Mouse (Mus musculus) T-cell, adult 2 months (primary cell): ENCODE results near the gene Rab40c.

Experiments
- DNase-seq: peaks from one replicate; pipeline ENCODE4 v3.0.0; 2022; ENCODE audit warnings: low spot score

The Rab40c gene

GRCm38 (mm10) chr17:25919144-25919785, at the start of gene Rab40c:
TSS of gene Rab40c (minus strand) at chr17:25919727.
- DNase-seq: peak; percentile 61

DNA sequence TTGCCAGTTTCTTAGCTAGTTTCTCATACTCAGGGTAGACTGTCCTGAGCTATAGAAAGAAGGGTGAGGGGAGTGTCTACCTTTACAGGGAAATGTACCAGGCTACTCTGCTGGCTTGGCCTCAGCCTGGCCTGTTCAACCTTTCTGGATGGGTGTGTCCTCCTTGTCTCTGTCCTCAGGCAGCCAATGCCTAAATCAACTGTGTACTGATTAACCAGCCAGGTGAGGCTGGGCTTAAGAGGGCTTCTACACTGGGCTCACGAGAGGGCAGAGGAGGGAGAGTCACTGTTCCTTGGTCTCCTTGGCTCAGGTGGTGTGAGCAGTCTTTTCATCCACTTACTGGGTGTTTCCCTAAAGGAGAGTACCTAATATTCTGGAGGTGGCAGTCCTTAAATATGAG, 48.6 kb upstream of the Rab40c start:
- no peak for DNase-seq

- DNase-seq: no peak
These were observed 48.1 kb upstream of the Rab40c start for GRCm38 (mm10) chr17:25967652-25968051.

GRCm38 (mm10) chr17:25964271-25964670, 44.7 kb upstream of the Rab40c start:
- no peak for DNase-seq

- DNase-seq: no peak
These were observed 42.9 kb upstream of the Rab40c start for GRCm38 (mm10) chr17:25962413-25962905.

DNA sequence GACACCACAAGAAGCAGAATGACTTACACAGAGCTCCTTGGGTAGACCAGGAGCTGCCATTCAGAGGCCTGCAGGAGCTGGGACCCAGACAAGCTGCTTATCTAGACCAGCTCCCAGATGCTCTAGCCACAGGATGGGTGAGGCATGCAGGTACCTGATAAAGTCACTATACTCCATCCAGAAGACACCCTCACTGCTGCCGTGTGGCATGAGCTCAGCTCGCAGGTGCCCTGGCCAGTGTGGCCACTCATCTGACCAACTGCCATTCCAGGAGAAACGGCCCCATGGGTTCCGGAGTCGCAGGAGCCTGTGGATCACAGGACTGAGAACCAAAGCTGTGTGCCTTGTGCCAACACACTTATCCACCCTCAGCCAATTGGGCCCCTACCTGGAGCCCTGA, 42.0 kb upstream of the Rab40c start:
- no peak for DNase-seq

DNA sequence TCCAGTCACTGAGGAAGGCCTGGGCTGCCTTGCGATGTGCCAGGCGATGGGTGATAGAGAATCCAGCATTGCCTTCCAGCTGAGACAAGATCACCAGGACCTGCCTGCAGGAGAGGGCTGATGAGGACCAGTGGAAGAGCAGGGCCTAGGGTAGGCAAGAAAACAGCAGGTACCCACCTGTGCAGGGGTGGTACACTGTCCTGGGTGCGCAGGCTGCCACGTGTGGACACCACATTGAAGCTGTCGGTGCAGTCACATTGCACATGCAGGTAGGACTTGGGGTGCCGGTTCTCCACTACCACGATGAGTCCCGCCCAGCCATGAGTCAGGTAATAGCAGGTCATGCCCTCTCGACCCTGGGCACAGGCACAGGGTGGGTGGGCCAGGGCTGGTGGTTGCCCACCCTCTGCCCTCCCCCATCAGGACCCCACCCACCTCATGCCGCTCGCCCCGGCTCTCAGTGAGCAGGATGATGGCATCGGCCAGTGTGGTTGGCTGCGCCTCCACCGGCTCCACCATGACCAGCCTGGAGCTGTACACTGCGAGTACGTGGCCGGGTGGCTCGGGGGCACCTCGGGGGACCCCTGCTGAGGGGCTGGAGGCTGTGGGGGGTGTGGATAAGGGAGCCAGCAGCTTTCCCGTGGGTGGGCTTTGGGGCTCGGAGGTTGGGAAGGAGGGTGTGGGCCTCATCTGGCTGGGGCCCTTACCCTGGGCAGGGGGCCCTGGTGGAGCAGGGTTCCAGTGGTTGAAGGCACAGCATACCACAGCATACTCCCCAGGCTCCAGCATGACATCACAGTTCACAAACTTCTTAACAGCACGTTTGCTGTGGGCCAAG, 40.3 kb upstream of the Rab40c start:
- DNase-seq: no peak

DNA sequence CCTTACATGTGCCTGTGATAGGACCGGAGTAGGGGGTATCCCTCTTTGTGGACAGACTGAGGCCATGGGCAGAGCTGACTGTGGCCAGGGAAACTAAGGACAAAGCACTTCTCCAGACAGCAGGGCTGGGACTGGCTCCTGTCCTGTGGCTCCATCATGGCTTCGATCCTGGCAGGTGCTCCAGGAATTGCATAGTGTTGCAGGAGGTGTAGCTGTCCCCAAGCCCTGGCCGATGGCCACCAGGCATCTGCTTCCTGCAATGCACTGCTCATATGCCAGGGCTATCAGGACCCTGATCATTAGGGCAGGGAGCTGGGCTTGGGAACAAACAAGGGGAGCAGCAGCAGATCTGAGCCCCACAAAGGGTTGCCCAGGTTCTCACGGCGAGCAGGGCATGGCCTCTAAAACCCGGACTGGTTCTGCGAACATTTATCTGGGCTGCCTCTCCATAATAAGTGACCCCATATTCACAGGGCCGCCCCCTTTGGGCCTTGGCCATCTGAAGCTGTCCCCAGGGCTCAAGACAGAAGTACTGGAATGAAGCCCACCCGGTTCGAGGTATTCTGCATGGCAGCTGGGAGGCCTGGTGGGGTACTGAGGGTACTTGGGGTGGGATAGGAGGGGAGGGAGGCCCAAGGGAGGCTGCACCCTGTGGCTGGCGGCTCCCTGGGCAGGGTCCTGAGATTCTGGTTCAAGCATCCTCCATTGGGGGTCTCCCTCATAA, 39.4 kb upstream of the Rab40c start:
- DNase-seq: no peak

- no peak for DNase-seq
These were observed 38.1 kb upstream of the Rab40c start for GRCm38 (mm10) chr17:25957586-25958051.

GRCm38 (mm10) chr17:25956631-25957030, 37.1 kb upstream of the Rab40c start:
- no peak for DNase-seq

GRCm38 (mm10) chr17:25956201-25956600, 36.7 kb upstream of the Rab40c start:
- no peak for DNase-seq

DNA sequence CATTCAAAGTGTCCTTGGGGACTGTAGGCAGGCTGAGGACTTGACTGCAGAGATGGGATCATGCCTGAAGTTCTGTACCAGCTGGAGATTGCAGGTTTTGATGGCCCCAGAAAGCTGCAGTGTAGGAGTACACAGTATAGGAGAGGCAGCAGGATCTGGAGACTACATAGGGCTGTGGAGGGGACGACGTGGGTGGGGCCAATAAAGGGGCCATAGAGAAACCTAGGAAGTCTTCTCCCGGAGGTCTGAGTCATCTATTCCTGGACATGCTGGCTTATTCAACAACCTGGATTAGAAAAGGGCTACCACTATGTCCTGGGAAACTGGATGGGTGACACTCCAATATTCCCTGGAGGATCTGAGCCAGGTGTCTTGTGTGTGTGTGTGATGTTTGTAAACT, 36.2 kb upstream of the Rab40c start:
- no peak for DNase-seq

DNA sequence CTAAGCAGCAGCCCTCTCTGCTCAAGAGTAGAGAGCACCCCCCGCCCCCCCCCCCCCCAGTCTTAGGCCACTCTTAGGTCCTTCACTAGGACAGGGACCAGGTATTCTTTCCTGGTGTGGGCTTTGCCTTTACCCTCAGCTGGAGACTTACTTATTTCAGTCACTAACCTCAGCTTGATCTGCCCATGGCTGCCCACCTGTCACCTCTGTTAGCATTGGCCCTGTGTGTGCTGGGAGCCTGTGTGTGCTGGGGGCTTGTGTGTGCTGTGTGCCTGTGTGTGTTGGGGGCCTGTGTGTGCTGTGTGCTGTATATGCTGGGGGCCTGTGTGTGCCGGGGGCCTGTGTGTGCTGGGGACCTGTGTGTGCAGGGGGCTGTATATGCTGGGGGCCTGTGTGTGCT, 35.1 kb upstream of the Rab40c start:
- DNase-seq: no peak

DNA sequence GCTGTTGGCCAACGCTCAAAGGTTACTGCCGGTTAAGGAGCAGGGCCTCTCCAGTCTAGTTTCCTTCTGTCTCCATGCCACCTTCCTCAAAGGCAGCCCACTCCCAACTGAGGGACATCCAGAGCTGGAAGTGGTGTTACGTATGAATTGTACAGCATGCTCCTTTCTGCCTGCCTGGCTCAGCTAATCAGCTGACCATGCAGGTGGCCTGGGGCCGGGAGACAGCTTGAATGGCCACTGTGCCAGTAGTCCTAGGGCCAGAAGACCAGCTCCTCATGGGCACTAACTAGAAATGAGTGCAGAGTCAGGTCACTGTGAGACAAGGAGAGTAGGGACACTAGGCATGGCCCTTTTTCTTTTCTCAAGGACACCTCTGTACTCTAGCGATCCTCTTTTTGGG, 33.6 kb upstream of the Rab40c start:
- no peak for DNase-seq

- no peak for DNase-seq
These were observed 32.5 kb upstream of the Rab40c start, which contains the start of gene A930017K11Rik for GRCm38 (mm10) chr17:25951803-25952623. TSS of gene A930017K11Rik (minus strand) at chr17:25952565.

- DNase-seq: no peak
These were observed 31.8 kb upstream of the Rab40c start for GRCm38 (mm10) chr17:25951225-25951802.

DNA sequence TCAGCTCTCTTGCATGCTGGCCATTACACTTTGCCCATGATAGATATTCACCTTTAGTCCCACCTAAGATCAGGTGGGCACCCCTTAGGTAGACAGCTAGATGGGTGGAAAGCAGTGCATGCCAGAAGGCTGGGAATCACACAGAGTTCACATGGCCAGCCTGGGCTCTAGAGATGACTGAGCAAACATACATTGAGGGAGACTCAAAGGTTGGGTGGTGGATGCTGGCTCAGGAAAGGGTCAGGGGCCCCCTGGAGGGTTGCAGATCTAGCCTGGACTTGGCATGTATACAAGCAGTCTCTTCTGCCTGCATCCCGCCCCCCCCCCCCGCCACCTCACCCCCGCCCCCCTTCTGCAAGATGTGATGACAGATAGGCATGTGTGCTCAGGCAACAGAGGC, 31.2 kb upstream of the Rab40c start:
- DNase-seq: no peak

DNA sequence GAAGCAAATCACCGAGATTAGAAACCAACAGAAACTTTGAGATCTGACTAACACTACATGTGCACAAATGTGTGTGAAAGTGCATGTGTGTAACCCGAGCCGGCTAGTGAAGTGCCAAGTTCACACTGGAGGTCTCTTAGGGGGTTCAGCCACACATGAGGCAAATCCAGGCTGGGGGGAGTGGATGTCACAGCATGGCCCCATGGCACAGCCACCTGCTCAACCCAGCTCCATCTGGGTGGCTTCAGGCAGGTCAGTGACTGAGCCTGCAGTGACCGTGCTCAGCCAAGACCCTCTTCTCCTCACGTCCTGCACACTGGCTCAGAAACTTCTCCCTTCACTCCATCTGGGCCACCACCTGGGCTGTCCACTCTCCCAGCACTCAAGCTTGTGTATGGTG, 30.5 kb upstream of the Rab40c start:
- DNase-seq: no peak

GRCm38 (mm10) chr17:25948051-25948450, 28.5 kb upstream of the Rab40c start:
- no peak for DNase-seq

DNA sequence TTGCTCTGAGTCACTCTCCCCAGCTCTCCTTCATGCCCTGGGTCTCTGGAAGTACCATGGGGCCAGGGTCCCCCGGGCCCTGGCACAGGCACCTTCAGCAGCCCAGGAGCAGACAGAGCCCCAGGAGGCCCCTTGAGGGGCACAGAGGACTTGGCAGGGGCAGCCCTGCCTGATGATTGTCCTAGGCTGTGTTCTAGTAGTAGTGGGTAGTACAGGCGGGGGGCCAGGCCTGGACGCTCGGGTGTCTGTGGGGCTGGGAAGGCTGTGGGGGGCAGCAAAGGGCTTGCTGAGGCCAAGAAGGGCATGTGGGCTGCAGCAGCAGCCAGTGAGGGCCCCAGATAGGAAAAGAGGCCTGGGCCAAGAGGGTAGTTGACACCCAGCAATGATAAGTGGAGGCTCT, 28.0 kb upstream of the Rab40c start:
- no peak for DNase-seq

DNA sequence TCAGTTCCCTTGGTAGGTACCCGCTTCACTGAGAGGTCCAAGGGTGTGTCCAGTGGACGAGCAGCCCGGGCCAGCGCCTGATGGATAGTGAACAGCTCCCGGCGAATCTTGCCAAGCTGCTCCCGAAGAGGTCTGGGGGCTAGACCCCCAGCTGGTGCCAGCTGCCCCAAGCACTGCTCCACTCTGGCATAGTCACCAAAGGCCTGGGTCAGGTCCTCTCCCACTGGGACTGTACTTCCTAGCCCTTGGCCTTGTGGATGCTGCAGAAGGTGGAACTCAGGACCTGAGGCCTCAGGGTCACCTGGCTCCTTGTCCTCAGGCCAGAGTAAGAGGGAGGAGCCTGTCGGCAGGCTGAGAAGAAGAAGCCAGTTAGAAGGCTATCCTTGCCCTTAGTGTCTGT, 27.4 kb upstream of the Rab40c start:
- no peak for DNase-seq
